Mouse (Mus musculus) heart, adult 2 months (tissue): Measurements from ENCODE around the gene Grin2c. TPM values are rescaled to one million over a fixed set of nuclear protein-coding genes. Genes with fewer than 3 reads are reported as not detected.
A peak's percentile ranks its signal among the peaks of the same experiment; 100 is the strongest.

ENCODE experiments used
- DNase-seq, 2 experiments: peaks; one replicate each; pipeline ENCODE4 v3.0.0; 2021
- H3K27ac ChIP-seq: fragments of 200-600 bp; 2 replicates; pipeline ENCODE4 v1.8.1; 2022
- H3K27me3 ChIP-seq: fragments of 200-500 bp; 2 replicates; pipeline ENCODE4 v1.6.1; 2012; ENCODE audit warnings: mild to moderate bottlenecking, low read length, inconsistent platforms, mixed read lengths; ENCODE audit not compliant: control insufficient read depth, insufficient read depth
- H3K36me3 ChIP-seq: fragments of 200-500 bp; 2 replicates; pipeline ENCODE4 v1.6.1; 2012; ENCODE audit warnings: low read length, inconsistent platforms; ENCODE audit not compliant: control insufficient read depth, insufficient read depth
- H3K4me1 ChIP-seq: fragments of 200-500 bp; 2 replicates; pipeline ENCODE4 v1.6.1; 2011; ENCODE audit warnings: low read length; ENCODE audit not compliant: control insufficient read depth, insufficient read depth
- H3K4me3 ChIP-seq: fragments of 200-600 bp; 2 replicates; pipeline ENCODE4 v1.8.1; 2022
- H3K79me2 ChIP-seq: fragments of 200-500 bp; replicated peaks from 2 replicates; pipeline ENCODE4 v1.6.1; 2012; ENCODE audit warnings: mild to moderate bottlenecking, inconsistent platforms, low read length, moderate library complexity, mixed read lengths; ENCODE audit not compliant: control insufficient read depth, insufficient read depth
- H3K9ac ChIP-seq: fragments of 200-500 bp; 2 replicates; pipeline ENCODE4 v1.6.1; 2012; ENCODE audit warnings: low read depth, mild to moderate bottlenecking, control low read depth, inconsistent platforms, low read length, mixed read lengths
- CTCF ChIP-seq: fragments of 200-600 bp; IDR thresholded peaks from 2 replicates; pipeline ENCODE4 v1.8.1; 2022; ENCODE audit warnings: antibody characterized with exemption, mild to moderate bottlenecking, moderate library complexity
- EP300 ChIP-seq: fragments of 200-500 bp; IDR thresholded peaks from 2 replicates; pipeline ENCODE4 v1.6.1; 2011; ENCODE audit warnings: low read depth, low read length, control low read depth; ENCODE audit not compliant: insufficient read depth
- POLR2A ChIP-seq: fragments of 200-500 bp; IDR thresholded peaks from 2 replicates; pipeline ENCODE4 v1.6.1; 2011; ENCODE audit warnings: mild to moderate bottlenecking, low read depth, low read length, control low read depth; ENCODE audit not compliant: insufficient read depth
- WGBS: fragments of 180-500 bp; shearing (Covaris S2); methylation state at CpG from one replicate; pipeline ENCODE4 v1.1.7; 2018; 5-methylcytosine and 5-hydroxymethylcytosine counted together
- intact Hi-C: fragments of 180-260 bp; cut with DNase I; formaldehyde crosslinking; loops from one replicate; pipeline ENCODE4 v1.15.1; 2025
- polyA plus RNA-seq: library from polyadenylated mRNA; depleted of rRNA; stranded (reverse); fragments of >200 nt; gene quantifications from 2 replicates; pipeline ENCODE4 v1.2.3, GENCODE M21; 2012
- total RNA-seq, 2 experiments: library from RNA; stranded (reverse); gene quantifications; 2 replicates each; pipeline ENCODE4 v1.2.3; 2021

Grin2c gene
- total and polyA plus RNA-seq, 3 experiments, result 0.25 to 2.0 (median 0.26) TPM

DNA sequence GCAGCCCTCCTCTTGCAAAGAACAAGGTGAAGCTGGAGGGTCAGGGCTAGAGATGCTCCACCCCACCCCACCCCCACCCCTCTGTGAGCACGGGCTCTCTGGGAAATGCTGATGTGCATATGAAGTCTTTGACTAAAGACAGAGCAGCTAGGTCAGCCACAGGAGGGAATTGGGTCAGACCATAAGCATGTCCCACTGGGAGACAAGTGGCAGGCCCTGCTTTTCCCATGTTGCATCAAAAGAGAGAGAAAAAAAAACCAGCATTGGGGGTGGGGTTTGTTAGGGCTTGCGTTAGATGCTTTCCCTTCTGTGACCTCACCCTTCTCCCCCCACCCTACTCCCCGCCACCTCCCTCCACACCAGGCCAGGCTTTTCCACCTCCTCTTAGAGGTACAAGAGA lies 19.8 kb downstream of the Grin2c start:
- DNase-seq, result no peak
- WGBS, result 33% methylated on average over 3 of the region's 3 CpGs

DNA sequence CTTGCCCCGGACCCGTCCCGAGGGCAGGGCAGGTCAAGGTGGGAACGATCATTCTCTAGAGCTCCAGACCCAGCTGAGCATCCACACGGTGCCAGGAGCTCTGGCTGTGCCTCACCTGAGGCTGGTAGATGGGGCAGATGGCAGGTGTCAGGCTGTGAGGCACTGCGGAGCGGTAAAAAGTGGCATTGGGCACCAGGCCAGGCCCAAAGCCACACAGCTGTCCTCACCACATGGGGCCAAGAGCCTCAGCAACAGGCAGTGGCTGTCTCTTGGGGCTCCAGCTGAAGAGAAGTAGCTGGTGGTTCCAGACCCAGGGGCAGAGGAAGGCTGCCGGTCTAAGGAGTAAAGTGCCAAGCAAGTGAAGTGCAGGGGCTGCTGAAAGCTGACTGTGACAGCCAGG lies 20.7 kb downstream of the Grin2c start:
- WGBS, result 76% methylated on average over 8 of the region's 8 CpGs
- Histone ChIP-seq H3K4me1 (no peaks in the 10 kb centered on the region), H3K4me3 (no peak overlapping the region), H3K36me3 (no peaks in the 10 kb centered on the region), H3K27ac (no peak overlapping the region), H3K9ac (no peak overlapping the region), H3K79me2 (no peaks in the 10 kb centered on the region), H3K27me3 (peaks cover 15% of the 10 kb centered on the region)
- no peak for TF ChIP-seq EP300
- TF ChIP-seq POLR2A, result no peak
- no peak for TF ChIP-seq CTCF
- intact Hi-C loops, result no loop called here
- DNase-seq, result peak in 1 of 2 experiments; percentile 14

More for the DNA sequence above, 19.8 kb downstream of the Grin2c start:
- TF ChIP-seq EP300 (no peak), POLR2A (no peak), CTCF (no peak)
- Histone ChIP-seq H3K79me2 (no peaks in the 10 kb centered on the region), H3K36me3 (no peaks in the 10 kb centered on the region), H3K4me3 (no peak overlapping the region), H3K4me1 (no peaks in the 10 kb centered on the region), H3K9ac (no peak overlapping the region), H3K27me3 (peaks cover 15% of the 10 kb centered on the region), H3K27ac (no peak overlapping the region)
- intact Hi-C loops, result no loop called here

DNA sequence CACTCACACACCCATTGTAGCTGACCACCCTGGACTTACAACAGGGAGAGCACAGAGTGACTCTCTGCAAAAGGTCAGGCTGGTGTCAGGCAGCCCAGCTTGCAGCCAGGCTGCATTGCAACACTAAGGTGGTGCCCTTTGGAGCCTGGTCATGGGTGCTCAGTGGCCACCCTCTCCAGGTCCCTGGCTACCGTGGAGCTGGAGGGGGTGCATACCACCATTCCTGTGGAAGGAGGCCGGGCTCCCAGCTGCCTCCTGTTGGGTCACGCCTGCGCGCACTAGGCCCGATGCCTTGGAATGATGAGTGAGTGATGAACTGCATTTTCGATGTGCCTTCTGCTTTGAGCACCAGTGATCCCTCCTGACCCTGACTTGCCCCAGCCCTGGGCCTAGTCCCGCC lies 22.2 kb downstream of the Grin2c start:
- Histone ChIP-seq H3K9ac (no peak overlapping the region), H3K27ac (no peak overlapping the region), H3K4me1 (no peaks in the 10 kb centered on the region), H3K4me3 (no peak overlapping the region), H3K27me3 (peaks cover 3% of the 10 kb centered on the region), H3K36me3 (no peaks in the 10 kb centered on the region), H3K79me2 (no peaks in the 10 kb centered on the region)
- 93% methylated on average over 8 of the region's 8 CpGs for WGBS
- TF ChIP-seq POLR2A, result no peak
- intact Hi-C loops, result no loop called here
- no peak for DNase-seq

DNA sequence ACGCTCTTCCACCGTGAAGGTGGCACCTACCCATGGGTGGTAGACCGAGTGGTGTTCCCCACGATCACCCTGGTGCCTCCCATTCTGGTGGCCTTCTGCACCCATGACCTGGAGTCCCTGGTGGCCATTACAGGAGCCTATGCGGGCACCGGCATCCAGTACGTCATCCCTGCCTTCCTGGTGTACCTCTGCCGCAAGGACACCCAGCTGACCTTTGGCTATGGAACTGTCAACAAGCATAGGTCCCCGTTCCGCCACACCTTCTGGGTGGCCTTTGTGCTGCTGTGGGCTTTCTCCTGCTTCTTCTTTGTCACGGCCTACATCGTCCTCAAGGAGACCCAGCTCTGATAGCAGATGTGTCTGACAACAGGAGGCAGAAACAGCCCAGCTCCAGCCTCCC lies 23.3 kb downstream of the Grin2c start:
- DNase-seq, result no peak
- H3K9ac ChIP-seq, result no peak overlapping the region
- no peak overlapping the region for H3K27ac ChIP-seq
- no peaks in the 10 kb centered on the region for H3K36me3 ChIP-seq
- TF ChIP-seq POLR2A (no peak), CTCF (no peak), EP300 (no peak)
- H3K4me1 ChIP-seq, result no peaks in the 10 kb centered on the region
- H3K27me3 ChIP-seq, result no peaks in the 10 kb centered on the region; the same call in 1 of the 2 replicates
- intact Hi-C loops, result no loop called here
- 91% methylated on average over 12 of the region's 12 CpGs for WGBS
- H3K4me3 ChIP-seq, result no peak overlapping the region
- H3K79me2 ChIP-seq, result no peaks in the 10 kb centered on the region

DNA sequence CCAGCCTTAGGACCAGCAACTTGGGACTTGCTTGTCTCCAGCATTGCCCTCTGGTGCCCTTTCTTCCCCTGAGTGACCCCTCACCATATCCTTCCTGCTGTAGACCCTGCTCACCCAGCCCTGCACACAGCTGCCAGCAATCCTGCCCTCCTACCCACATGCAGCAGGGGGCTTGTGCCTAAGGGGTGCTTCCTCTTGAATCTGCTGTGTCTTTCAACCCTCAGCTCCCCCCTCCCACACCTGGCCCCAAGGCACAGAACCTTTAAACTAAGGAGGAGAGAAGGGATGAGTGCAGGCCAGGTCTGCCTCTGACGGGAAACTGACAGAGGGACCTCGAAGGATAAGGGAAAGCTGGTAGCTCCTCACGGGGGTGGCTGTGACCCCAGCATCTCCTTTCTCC lies 24.3 kb downstream of the Grin2c start:
- Histone ChIP-seq H3K27ac (no peak overlapping the region), H3K9ac (no peak overlapping the region), H3K4me3 (no peak overlapping the region), H3K79me2 (no peaks in the 10 kb centered on the region), H3K27me3 (no peaks in the 10 kb centered on the region), H3K4me1 (no peaks in the 10 kb centered on the region), H3K36me3 (no peaks in the 10 kb centered on the region)
- DNase-seq, result no peak
- 85% methylated on average over 3 of the region's 3 CpGs for WGBS
- no peak for TF ChIP-seq CTCF
- no peak for TF ChIP-seq POLR2A
- no peak for TF ChIP-seq EP300
- intact Hi-C loops, result no loop called here

DNA sequence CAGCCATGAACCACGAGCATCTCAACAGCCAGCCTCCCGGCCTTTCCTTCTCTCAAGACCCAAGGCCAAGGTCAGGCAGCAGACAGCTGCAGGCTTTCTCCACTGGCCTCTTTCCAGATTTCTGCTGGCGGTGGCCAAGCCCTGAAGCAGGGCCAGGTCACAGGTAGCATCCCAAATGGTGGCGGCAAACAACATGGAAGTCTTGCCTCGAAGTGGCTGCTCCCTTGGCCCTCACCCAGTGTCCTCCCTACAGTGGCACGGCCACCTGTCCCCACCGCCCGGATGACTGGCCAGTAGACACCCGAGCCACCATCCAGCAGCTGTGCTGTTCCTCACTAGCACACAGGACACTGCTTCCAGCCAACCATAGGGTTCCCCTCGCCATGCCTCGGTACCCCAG lies 25.6 kb downstream of the Grin2c start:
- intact Hi-C loops, result no loop called here
- Histone ChIP-seq H3K27me3 (no peaks in the 10 kb centered on the region), H3K4me1 (peaks cover 2% of the 10 kb centered on the region; the same call in 1 of the 2 replicates), H3K79me2 (no peaks in the 10 kb centered on the region), H3K4me3 (no peak overlapping the region), H3K36me3 (no peaks in the 10 kb centered on the region), H3K27ac (no peak overlapping the region), H3K9ac (no peak overlapping the region)
- no peak for DNase-seq
- no peak for TF ChIP-seq EP300
- TF ChIP-seq POLR2A, result no peak
- TF ChIP-seq CTCF, result no peak
- WGBS, result 76% methylated on average over 11 of the region's 11 CpGs
